Mouse (Mus musculus) heart, adult 2 months (tissue): ENCODE measurements around the gene Des. TPM values are rescaled to one million over a fixed set of nuclear protein-coding genes. Genes with fewer than 3 reads are reported as not detected.

ENCODE experiments used
- DNase-seq, 2 experiments: peaks; one replicate each; pipeline ENCODE4 v3.0.0; 2021
- H3K27ac ChIP-seq: fragments of 200-600 bp; 2 replicates; pipeline ENCODE4 v1.8.1; 2022
- H3K27me3 ChIP-seq: fragments of 200-500 bp; 2 replicates; pipeline ENCODE4 v1.6.1; 2012; ENCODE audit warnings: mild to moderate bottlenecking, low read length, inconsistent platforms, mixed read lengths; ENCODE audit not compliant: control insufficient read depth, insufficient read depth
- H3K36me3 ChIP-seq: fragments of 200-500 bp; 2 replicates; pipeline ENCODE4 v1.6.1; 2012; ENCODE audit warnings: low read length, inconsistent platforms; ENCODE audit not compliant: control insufficient read depth, insufficient read depth
- H3K4me1 ChIP-seq: fragments of 200-500 bp; 2 replicates; pipeline ENCODE4 v1.6.1; 2011; ENCODE audit warnings: low read length; ENCODE audit not compliant: control insufficient read depth, insufficient read depth
- H3K4me3 ChIP-seq: fragments of 200-600 bp; 2 replicates; pipeline ENCODE4 v1.8.1; 2022
- H3K79me2 ChIP-seq: fragments of 200-500 bp; replicated peaks from 2 replicates; pipeline ENCODE4 v1.6.1; 2012; ENCODE audit warnings: mild to moderate bottlenecking, inconsistent platforms, low read length, moderate library complexity, mixed read lengths; ENCODE audit not compliant: control insufficient read depth, insufficient read depth
- H3K9ac ChIP-seq: fragments of 200-500 bp; 2 replicates; pipeline ENCODE4 v1.6.1; 2012; ENCODE audit warnings: low read depth, mild to moderate bottlenecking, control low read depth, inconsistent platforms, low read length, mixed read lengths
- CTCF ChIP-seq: fragments of 200-600 bp; IDR thresholded peaks from 2 replicates; pipeline ENCODE4 v1.8.1; 2022; ENCODE audit warnings: antibody characterized with exemption, mild to moderate bottlenecking, moderate library complexity
- EP300 ChIP-seq: fragments of 200-500 bp; IDR thresholded peaks from 2 replicates; pipeline ENCODE4 v1.6.1; 2011; ENCODE audit warnings: low read depth, low read length, control low read depth; ENCODE audit not compliant: insufficient read depth
- POLR2A ChIP-seq: fragments of 200-500 bp; IDR thresholded peaks from 2 replicates; pipeline ENCODE4 v1.6.1; 2011; ENCODE audit warnings: mild to moderate bottlenecking, low read depth, low read length, control low read depth; ENCODE audit not compliant: insufficient read depth
- WGBS: fragments of 180-500 bp; shearing (Covaris S2); methylation state at CpG from one replicate; pipeline ENCODE4 v1.1.7; 2018; 5-methylcytosine and 5-hydroxymethylcytosine counted together
- intact Hi-C: fragments of 180-260 bp; cut with DNase I; formaldehyde crosslinking; loops from one replicate; pipeline ENCODE4 v1.15.1; 2025
- long read RNA-seq: library from polyadenylated mRNA; stranded (forward); transcript quantifications from one replicate; pipeline ENCODE4 v2.0.0, GENCODE M21; 2021
- polyA plus RNA-seq: library from polyadenylated mRNA; depleted of rRNA; stranded (reverse); fragments of >200 nt; gene quantifications from 2 replicates; pipeline ENCODE4 v1.2.3, GENCODE M21; 2012; rRNA removed
- total RNA-seq, 2 experiments: library from RNA; stranded (reverse); gene quantifications; 2 replicates each; pipeline ENCODE4 v1.2.3; 2021

Des gene
- total RNA-seq = 1,000 to 10,000 TPM; 1,224 to 1,521 TPM
- 719 and 781 TPM in 2 replicates for polyA plus RNA-seq
- long read RNA-seq, transcript Des-201 (9 exons, 3,028 nt) = major isoform, 1,830 of 2,216 reads
- long read RNA-seq, partial matches to known transcripts = 47 of 2,216 reads
- long read RNA-seq, other reads (novel, unspliced or antisense) = 339 of 2,216 reads

GRCm38 (mm10) chr1:75360112-75361031 lies at the start of gene Des:
Gene Des, plus strand, starts transcription at chr1:75360329.
- H3K36me3 ChIP-seq = peaks cover 6% of the 10 kb centered on the region
- intact Hi-C loops = no loop called here
- H3K4me3 ChIP-seq = peak within 1 kb of the TSS; percentile 62
- H3K9ac ChIP-seq = peak within 1 kb of the TSS; percentile 80
- 5% methylated on average over 80 of the region's 80 CpGs for WGBS
- peak within 1 kb of the TSS; percentile 91 for H3K27ac ChIP-seq
- TF ChIP-seq POLR2A = peak; percentile 91
- TF ChIP-seq CTCF = no peak
- 0 out of 2 replicates have a peak, but pooled peaks have one; percentile 54 for TF ChIP-seq EP300
- DNase-seq = peak; percentile 84 to 89
- peaks cover 2% of the 10 kb centered on the region; the same call in 1 of the 2 replicates for H3K79me2 ChIP-seq
- H3K27me3 ChIP-seq = no peaks in the 10 kb centered on the region
- H3K4me1 ChIP-seq = peaks cover 3% of the 10 kb centered on the region

- no peaks in the 10 kb centered on the region for H3K36me3 ChIP-seq
- H3K9ac ChIP-seq = no peak overlapping the region
- H3K27ac ChIP-seq = no peak overlapping the region
- TF ChIP-seq EP300 (no peak), POLR2A (no peak), CTCF (no peak)
- H3K27me3 ChIP-seq = no peaks in the 10 kb centered on the region
- H3K4me1 ChIP-seq = no peaks in the 10 kb centered on the region
- no peaks in the 10 kb centered on the region for H3K79me2 ChIP-seq
- no peak overlapping the region for H3K4me3 ChIP-seq
- intact Hi-C loops = no loop called here
- 93% methylated on average over 6 of the region's 6 CpGs for WGBS
- no peak for DNase-seq
These were observed 48.4 kb upstream of the Des start for GRCm38 (mm10) chr1:75311694-75312093.

GRCm38 (mm10) chr1:75315011-75315410 lies 45.1 kb upstream of the Des start:
- H3K36me3 ChIP-seq = no peaks in the 10 kb centered on the region
- TF ChIP-seq CTCF (no peak), POLR2A (no peak), EP300 (no peak)
- intact Hi-C loops = loop anchor here (5.0 kb wide), 4 partner anchors 63 to 728 kb away; partner anchors contain the start of genes Ankzf1, Atg9a, Bcs1l and Dnajb2
- H3K27ac ChIP-seq = no peak overlapping the region
- no peaks in the 10 kb centered on the region for H3K4me1 ChIP-seq
- no peak overlapping the region for H3K4me3 ChIP-seq
- DNase-seq = no peak
- no peaks in the 10 kb centered on the region for H3K79me2 ChIP-seq
- H3K9ac ChIP-seq = no peak overlapping the region
- 86% methylated on average over 6 of the region's 6 CpGs for WGBS
- no peaks in the 10 kb centered on the region for H3K27me3 ChIP-seq

GRCm38 (mm10) chr1:75315456-75316365 lies 44.4 kb upstream of the Des start:
- no peaks in the 10 kb centered on the region for H3K36me3 ChIP-seq
- no peak for TF ChIP-seq POLR2A
- no peak for TF ChIP-seq EP300
- no peak for TF ChIP-seq CTCF
- H3K4me3 ChIP-seq = peak overlapping the region; percentile 84
- 84% methylated on average over 29 of the region's 29 CpGs for WGBS
- DNase-seq = no peak
- no peaks in the 10 kb centered on the region for H3K79me2 ChIP-seq
- intact Hi-C loops = loop anchor here (5.0 kb wide), 4 partner anchors 63 to 728 kb away; partner anchors contain the start of genes Ankzf1, Atg9a, Bcs1l and Dnajb2
- no peaks in the 10 kb centered on the region for H3K4me1 ChIP-seq
- no peak overlapping the region; the same call in 1 of the 2 replicates for H3K27ac ChIP-seq
- H3K9ac ChIP-seq = no peak overlapping the region
- H3K27me3 ChIP-seq = no peaks in the 10 kb centered on the region

GRCm38 (mm10) chr1:75316861-75317240 lies 43.3 kb upstream of the Des start:
- TF ChIP-seq POLR2A = peak; percentile 71
- TF ChIP-seq CTCF = peak; percentile 39
- 0 out of 2 replicates have a peak, but pooled peaks have one; percentile 57 for TF ChIP-seq EP300
- intact Hi-C loops = loop anchor here (5.0 kb wide), 4 partner anchors 65 to 730 kb away; partner anchors contain the start of genes Ankzf1, Atg9a, Bcs1l and Dnajb2

More at GRCm38 (mm10) chr1:75316861-75317240, 43.3 kb upstream of the Des start:
- under 1% methylated on average over 20 of the region's 20 CpGs for WGBS
- Histone ChIP-seq H3K79me2 (no peaks in the 10 kb centered on the region), H3K27ac (peak overlapping the region; percentile 98), H3K4me1 (no peaks in the 10 kb centered on the region), H3K4me3 (peak overlapping the region; percentile 84), H3K27me3 (no peaks in the 10 kb centered on the region), H3K36me3 (no peaks in the 10 kb centered on the region), H3K9ac (peak overlapping the region; percentile 74)
- peak; percentile 90 for DNase-seq
